Mouse (Mus musculus) ES-E14 (cell line): ENCODE measurements around the gene Sat2. TPM values are rescaled to one million over a fixed set of nuclear protein-coding genes. Genes with fewer than 3 reads are reported as not detected.

Experiments
- DNase-seq: peaks from one replicate; pipeline ENCODE4 v3.0.0-alpha.2; 2013; ENCODE audit warnings: low read depth, low spot score
- H3K27ac ChIP-seq: 2 replicates; pipeline ENCODE4 v1.5.1; 2012; ENCODE audit warnings: low read depth, mild to moderate bottlenecking, low read length, moderate library complexity, mixed read lengths; ENCODE audit not compliant: poor library complexity, insufficient read depth, severe bottlenecking
- H3K36me3 ChIP-seq: 2 replicates; pipeline ENCODE4 v1.6.1; 2012; ENCODE audit warnings: mild to moderate bottlenecking, low read length, moderate library complexity, mixed read lengths; ENCODE audit not compliant: control insufficient read depth, poor library complexity, insufficient read depth, severe bottlenecking
- H3K4me1 ChIP-seq, 2 experiments: fragments of 150-350 bp in 1 of 2; sonication (generic) in 1 of 2; 2 replicates each; pipeline ENCODE4 v1.6.1; 2012; ENCODE audit warnings: low read length in 2 of 2, mild to moderate bottlenecking in 1 of 2, mixed read lengths in 1 of 2; ENCODE audit not compliant: control insufficient read depth in 2 of 2, insufficient read depth in 2 of 2, poor library complexity in 1 of 2
- H3K4me3 ChIP-seq, 2 experiments: fragments of 150-350 bp in 1 of 2; sonication (generic) in 1 of 2; 2 replicates each; pipeline ENCODE4 v1.5.1; 2012; ENCODE audit warnings: low read length in 2 of 2, low read depth in 1 of 2, mild to moderate bottlenecking in 1 of 2, mixed read lengths in 1 of 2; ENCODE audit not compliant: insufficient read depth in 1 of 2, poor library complexity in 1 of 2, severe bottlenecking in 1 of 2
- H3K9ac ChIP-seq: 2 replicates; pipeline ENCODE4 v1.6.1; 2012; ENCODE audit warnings: low read depth, mild to moderate bottlenecking, low read length, mixed read lengths; ENCODE audit not compliant: poor library complexity, insufficient read depth, severe bottlenecking
- H3K9me3 ChIP-seq: fragments of 150-350 bp; sonication (generic); 2 replicates; pipeline ENCODE4 v1.6.1; 2012; ENCODE audit warnings: low read depth, mild to moderate bottlenecking, low read length; ENCODE audit not compliant: control insufficient read depth, insufficient read depth
- CHD2 ChIP-seq: IDR thresholded peaks from 2 replicates; pipeline ENCODE4 v1.6.1; 2014; ENCODE audit warnings: mild to moderate bottlenecking, low read depth, low read length, inconsistent platforms
- HCFC1 ChIP-seq: IDR thresholded peaks from 2 replicates; pipeline ENCODE4 v1.6.1; 2012; ENCODE audit warnings: low read length, inconsistent platforms, borderline replicate concordance; ENCODE audit not compliant: insufficient read depth
- MAFK ChIP-seq: IDR thresholded peaks from 2 replicates; pipeline ENCODE4 v1.6.1; 2014; ENCODE audit warnings: mild to moderate bottlenecking, low read depth, low read length, inconsistent platforms; ENCODE audit not compliant: insufficient read depth
- ZC3H11A ChIP-seq: IDR thresholded peaks from 2 replicates; pipeline ENCODE4 v1.6.1; 2012; ENCODE audit warnings: low read depth, mild to moderate bottlenecking, inconsistent platforms, low read length, borderline replicate concordance
- ZNF384 ChIP-seq: IDR thresholded peaks from 2 replicates; pipeline ENCODE4 v1.6.1; 2012; ENCODE audit warnings: low read depth, low read length, inconsistent platforms
- in situ Hi-C, 2 experiments: fragments of 600-800 bp; cut with MboI; formaldehyde crosslinking; loops; one replicate each; pipeline ENCODE4 v1.15.1; 2025; ENCODE audit warnings: low sequenced_read_pairs in 2 of 2, inconsistent platforms in 1 of 2; ENCODE audit not compliant: unreplicated experiment in 2 of 2
- total RNA-seq: library from RNA; depleted of rRNA; stranded (reverse); fragments of 300-350 nt; gene quantifications from 2 replicates; pipeline ENCODE4 v1.2.3, GENCODE M21; 2012

Sat2 gene
- total RNA-seq, 1 experiment = 3.6 TPM

DNA sequence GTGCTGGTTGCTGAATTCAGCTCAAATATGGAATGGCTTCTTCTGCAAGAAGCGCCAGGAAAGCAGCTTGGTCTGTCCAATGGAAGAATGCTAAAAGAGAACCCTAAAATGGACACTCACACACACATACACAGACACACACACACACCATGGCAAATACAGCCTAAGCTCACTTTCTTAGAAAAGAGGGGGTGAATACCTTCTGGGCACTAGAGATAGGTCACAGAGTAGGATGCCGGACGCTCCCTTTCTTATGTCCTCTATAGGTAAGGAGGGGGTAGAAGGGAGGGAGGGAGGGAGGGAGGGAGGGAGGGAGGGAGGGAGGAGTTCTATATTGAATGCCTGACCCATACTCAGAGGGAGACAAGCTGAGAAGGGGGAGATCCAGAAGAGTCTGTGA lies 13.3 kb upstream of the Sat2 start:
- TF ChIP-seq HCFC1 (no peak), MAFK (no peak), ZNF384 (no peak), CHD2 (no peak), ZC3H11A (no peak)

DNA sequence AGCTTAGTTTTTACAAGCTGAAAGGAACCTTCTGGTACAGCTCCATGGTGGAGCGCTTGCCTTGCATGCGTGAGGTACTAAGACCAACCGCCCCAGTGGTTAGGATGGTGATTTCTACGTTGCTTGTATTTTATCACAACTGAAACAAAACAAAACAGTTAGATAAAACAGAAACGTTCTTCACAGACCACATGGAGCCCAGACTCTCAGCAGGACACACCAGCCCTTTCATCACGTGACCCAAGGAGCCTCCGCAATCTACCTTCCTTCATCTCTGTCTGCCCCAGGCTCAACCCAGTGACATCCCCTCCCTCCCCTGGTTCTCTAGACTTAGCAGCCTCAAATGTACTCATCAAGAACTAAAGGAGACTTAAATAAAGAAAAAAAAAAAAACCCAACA lies 12.4 kb upstream of the Sat2 start:
- H3K27ac ChIP-seq = no peak overlapping the region
- in situ Hi-C loops = no loop called here
- H3K4me1 ChIP-seq = peaks cover 0 to 9% of the 10 kb centered on the region in 2 experiments; a peak in 1 of 4 replicates
- no peaks in the 10 kb centered on the region for H3K36me3 ChIP-seq
- no peak for TF ChIP-seq MAFK
- TF ChIP-seq ZNF384 = no peak
- TF ChIP-seq ZC3H11A = no peak
- TF ChIP-seq HCFC1 = no peak
- TF ChIP-seq CHD2 = no peak
- no peak overlapping the region for H3K9ac ChIP-seq
- DNase-seq = no peak
- H3K4me3 ChIP-seq = no peak overlapping the region
- H3K9me3 ChIP-seq = no peaks in the 10 kb centered on the region

More for the DNA sequence above, 13.3 kb upstream of the Sat2 start:
- peaks cover 0 to 10% of the 10 kb centered on the region in 2 experiments; a peak in 1 of 4 replicates for H3K4me1 ChIP-seq
- in situ Hi-C loops = no loop called here
- no peak overlapping the region for H3K9ac ChIP-seq
- DNase-seq = no peak
- no peak overlapping the region for H3K27ac ChIP-seq
- H3K36me3 ChIP-seq = no peaks in the 10 kb centered on the region
- H3K9me3 ChIP-seq = no peaks in the 10 kb centered on the region
- no peak overlapping the region for H3K4me3 ChIP-seq

DNA sequence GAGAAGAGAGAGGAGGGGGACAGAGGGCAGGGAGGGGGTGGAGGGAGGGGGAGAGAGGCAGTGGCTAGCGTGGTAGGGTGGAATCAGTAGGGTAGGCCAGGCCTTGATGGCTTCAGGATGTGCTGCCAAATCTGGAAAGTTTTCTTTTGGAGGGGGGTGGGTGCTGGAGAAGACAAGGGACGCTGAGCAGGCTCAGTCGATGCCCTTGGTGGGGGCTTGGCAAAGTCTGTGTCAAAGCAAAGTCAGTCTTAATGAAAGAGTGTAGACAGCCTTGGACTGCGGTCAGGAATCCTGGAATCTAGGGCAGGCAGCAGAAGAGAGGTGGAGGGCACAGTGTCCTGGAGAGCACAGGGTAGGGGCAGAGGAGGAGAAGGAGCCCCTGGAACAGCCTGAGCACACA lies 10.9 kb upstream of the Sat2 start:
- no peak overlapping the region for H3K27ac ChIP-seq
- no peak for DNase-seq
- H3K9me3 ChIP-seq = no peaks in the 10 kb centered on the region
- in situ Hi-C loops = no loop called here
- H3K9ac ChIP-seq = no peak overlapping the region
- no peak for TF ChIP-seq ZC3H11A
- no peak for TF ChIP-seq ZNF384
- H3K4me1 ChIP-seq = peaks cover 0 to 9% of the 10 kb centered on the region in 2 experiments; a peak in 1 of 4 replicates
- H3K36me3 ChIP-seq = no peaks in the 10 kb centered on the region
- no peak overlapping the region for H3K4me3 ChIP-seq

DNA sequence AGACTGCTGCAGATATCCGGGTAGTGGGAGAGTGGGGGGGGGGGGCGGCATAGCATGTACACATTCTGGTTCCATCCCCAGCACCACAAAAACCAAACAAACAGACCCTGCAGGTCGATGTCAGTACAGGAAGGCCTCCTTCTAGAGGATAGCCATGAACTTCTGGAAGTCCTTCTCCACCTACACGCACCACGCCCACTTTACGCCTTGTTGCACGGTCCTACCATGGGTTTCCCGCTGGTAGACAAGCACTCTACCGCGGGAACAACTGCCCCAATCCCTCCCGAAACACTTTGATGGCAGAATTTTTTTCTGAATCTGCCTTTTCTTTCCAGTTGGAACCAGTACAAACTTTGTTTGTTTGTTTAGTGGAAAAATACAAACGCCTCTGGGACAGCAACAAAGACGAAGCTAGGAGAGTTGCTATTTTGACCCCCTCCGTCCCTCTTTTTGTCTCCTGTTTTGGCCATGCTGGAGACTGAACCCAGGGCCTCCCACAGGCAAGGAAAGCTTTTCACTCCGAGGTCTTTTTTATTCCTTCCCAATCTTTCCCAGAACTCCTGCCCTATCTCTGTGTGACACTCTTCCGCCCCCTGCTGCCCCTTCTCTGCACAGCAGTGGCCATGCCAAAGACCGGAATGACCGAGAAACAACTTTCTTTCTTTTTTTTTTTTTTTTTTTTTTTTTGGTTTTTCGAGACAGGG lies 8.1 kb upstream of the Sat2 start:
- Histone ChIP-seq H3K4me1 (peaks cover 0 to 6% of the 10 kb centered on the region in 2 experiments; a peak in 1 of 4 replicates), H3K36me3 (no peaks in the 10 kb centered on the region), H3K9me3 (no peaks in the 10 kb centered on the region), H3K4me3 (peak overlapping the region; percentile 25 to 50; a peak in 3 of 4 replicates), H3K27ac (no peak overlapping the region), H3K9ac (peak overlapping the region; percentile 14; the same call in 1 of the 2 replicates)
- DNase-seq = peak; percentile 68
- peak; percentile 96 for TF ChIP-seq ZNF384
- TF ChIP-seq MAFK = no peak
- 0 out of 2 replicates have a peak, but pooled peaks have one; percentile 14 for TF ChIP-seq HCFC1
- no peak for TF ChIP-seq CHD2
- peak; percentile 23 for TF ChIP-seq ZC3H11A
- in situ Hi-C loops = no loop called here
